Mouse (Mus musculus) urinary bladder, adult 2 months (tissue): ENCODE results near the gene Tc2n. TPM values are rescaled to one million over a fixed set of nuclear protein-coding genes. Genes with fewer than 3 reads are reported as not detected.
"Not testable (repeated sequence)": the region's sequence is repeated elsewhere in the genome, so short reads cannot be mapped to it uniquely, and the experiment has no call there.

Experiments
- DNase-seq: peaks from one replicate; pipeline ENCODE4 v3.0.0; 2022; ENCODE audit warnings: low spot score
- polyA plus RNA-seq: library from polyadenylated mRNA; depleted of rRNA; stranded (reverse); fragments of >200 nt; gene quantifications from 2 replicates; pipeline ENCODE4 v1.2.3, GENCODE M21; 2012; rRNA removed

Gene Tc2n
- 7.9 and 10.1 TPM in 2 replicates for polyA plus RNA-seq

DNA sequence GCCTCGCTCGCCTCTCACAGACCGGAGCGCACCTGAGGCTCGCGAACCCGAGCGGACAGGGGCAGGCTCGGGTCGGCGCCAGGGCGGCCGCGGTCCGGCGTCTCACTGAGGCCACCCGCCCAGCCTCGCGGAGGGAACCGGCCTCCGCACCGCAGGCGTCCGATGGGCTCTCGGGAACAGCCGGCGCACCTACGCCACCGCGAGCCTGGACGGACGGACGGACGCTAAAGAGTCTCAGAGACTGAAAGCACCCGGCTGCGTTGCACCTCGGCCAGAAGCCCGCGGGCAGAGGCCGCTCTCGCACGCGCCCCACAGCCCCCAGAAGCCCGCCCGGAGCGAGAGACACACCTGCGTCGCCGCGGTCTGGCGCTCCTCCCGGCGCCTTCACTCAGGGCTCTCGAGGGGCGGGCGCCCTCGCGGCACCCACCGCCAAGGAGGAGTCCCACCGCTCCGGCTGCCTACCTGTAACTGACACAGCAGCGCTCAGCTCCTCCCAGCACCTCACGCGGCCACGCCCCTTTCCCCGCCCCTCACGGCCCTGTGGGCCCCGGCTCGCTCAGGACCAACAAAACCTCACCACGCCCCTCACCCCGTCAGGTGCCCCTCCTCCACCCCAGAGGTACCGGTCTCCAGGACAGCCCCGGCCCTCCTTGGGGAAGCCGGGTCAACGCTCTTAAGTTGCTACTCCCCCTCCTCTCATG is at the start of gene Tc2n:
Gene Tc2n, minus strand, starts transcription at position 470 of the 701 bp plus-strand sequence.
- DNase-seq = peak; percentile 85

DNA sequence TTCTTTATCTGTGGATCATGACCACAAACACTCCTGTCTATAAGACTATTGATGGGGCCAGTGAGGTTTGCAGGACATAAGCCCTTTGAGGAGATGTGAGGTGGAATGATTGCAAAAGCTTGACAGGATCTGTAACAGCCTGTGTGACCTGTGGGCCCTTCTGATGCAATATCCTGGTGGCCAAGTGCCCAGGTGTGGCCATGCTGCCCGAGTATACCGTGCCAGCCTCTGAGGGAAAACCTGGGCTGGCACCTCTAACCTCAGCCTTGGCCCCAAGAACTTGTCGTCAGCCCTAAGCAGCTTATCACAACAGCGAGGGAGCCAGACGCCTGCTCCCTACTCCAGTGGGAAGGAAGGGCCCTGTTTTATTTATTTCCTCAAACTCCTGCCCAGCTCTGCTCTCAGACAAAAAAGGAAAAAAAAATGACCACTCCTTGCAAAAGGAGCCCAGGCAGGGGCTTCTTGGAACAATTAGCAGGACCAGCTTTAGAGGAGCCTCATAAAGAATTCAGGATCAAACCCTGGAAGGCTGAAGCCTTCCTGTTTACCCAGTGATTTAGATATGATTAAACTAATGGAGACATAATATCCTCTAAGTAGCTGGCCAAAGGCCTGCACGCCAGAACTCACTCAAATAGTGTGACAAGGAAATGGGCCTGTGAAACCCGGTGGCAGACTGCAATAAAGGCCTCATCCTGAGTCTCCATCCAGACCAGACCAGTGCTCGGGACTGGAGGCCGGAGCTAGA is 49.2 kb upstream of the Tc2n start:
- no peak for DNase-seq

DNA sequence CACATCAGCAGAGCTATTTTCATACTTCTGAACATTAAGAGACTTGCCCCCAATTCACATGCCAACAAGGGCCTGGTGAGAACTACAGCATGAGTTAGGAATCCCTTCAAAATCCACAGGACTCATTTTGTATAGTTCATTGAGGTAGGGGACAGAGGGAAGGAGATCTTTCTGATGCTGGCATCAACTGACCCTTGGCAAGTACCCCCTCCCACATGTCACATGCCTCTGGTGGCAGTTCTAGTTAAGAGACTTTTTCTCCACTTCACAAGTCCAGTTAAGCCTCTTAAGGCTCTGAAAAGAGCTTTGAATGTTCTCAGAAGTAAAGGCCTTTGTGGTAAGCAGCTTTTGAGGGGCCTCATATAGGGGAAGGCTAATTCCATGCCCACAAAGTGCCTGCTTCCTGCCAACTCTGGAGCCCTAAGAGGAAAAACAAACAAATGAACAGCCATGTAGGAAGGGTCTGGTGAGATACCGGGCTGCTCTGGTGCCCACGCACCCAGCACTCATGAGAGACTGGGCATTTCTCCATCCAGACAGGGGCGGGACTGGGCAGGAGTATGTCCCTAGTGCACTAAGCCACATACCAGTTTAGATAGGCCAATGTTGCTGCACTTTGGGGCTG is 48.0 kb upstream of the Tc2n start:
- DNase-seq = no peak

DNA sequence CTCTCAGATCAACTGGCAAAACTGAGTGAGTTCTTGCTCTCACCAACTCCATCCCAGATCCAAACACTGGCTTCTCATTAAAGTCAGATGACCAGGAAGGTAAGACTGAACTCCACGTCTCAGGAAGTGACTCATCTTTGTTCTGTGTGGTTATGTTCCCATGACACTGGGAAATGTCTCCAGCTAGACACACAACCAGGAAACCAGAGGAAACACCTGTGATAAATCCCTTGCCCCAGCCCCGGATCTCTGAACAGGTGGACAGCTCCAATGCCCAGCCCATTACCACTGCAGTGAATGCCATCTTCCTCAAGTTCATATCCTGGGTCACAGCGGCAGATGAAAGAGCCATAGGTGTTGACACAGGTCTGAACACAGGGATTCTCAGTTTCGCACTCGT is 46.5 kb upstream of the Tc2n start:
- no peak for DNase-seq

DNA sequence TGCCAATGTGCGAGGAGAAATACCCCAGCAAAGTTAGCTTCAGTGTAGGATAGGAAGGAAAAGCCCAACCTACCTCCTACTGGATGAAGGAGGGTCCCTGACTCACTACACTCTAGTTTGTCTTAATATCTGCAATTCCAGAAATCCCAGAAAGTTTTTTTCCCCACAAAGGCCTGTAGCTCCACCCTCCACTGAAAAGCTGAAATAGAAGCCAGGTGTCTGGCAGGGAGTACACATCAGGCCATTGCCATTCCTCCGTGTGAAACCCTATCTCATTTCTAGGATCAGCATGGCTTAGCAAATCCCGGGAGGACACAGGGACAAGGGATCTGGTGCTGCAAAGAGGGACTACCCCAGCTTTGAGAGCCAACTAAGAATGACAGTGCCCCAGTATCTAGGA is 44.7 kb upstream of the Tc2n start:
- no peak for DNase-seq

DNA sequence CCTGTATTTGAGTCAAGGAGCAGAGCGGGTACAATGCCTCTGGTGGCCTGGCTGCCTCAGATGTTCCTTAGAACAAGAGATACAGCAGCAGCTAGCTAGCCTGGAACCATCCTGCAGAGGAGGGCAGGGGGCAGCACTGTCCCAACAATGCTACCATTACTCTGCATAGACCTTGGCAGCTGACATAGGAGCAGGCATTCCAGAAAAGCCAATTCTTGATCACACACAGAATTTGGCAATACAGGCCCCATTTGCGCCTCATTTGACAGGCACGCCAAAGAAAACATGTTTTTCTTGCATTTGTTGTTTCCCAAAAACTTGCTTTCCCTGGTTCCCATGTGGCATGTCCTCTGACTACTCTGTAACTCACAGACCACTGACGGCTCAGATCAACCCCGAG is 43.7 kb upstream of the Tc2n start:
- DNase-seq = no peak

DNA sequence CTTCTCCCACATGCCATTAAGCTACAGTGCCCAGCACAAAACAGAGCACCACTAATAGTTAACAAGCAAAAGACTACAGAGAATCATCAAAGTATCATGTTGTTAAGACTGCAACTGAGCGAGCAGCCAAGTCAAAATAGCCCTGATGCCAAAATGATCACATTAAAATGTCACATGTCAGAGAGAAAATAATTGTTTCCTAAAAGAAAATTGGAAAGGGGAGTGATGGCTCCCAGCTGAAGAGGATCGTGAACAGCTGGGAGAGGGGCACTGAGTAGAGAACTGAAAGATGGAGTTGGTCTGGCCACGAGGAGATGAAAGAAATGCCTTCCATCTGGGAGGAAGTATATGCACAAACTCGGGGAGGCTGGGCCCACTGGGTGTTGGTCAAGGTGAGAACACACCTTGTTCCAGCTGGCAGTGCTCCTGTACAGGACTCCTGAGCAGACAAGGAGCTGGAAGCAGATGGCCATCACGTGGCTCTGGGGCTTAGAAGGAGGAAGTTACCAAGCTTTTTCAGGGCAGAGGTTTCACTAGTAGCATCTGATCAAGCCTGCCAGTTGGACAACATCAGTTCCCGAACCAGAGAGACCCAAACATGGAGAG is 41.2 kb upstream of the Tc2n start:
- DNase-seq = no peak

DNA sequence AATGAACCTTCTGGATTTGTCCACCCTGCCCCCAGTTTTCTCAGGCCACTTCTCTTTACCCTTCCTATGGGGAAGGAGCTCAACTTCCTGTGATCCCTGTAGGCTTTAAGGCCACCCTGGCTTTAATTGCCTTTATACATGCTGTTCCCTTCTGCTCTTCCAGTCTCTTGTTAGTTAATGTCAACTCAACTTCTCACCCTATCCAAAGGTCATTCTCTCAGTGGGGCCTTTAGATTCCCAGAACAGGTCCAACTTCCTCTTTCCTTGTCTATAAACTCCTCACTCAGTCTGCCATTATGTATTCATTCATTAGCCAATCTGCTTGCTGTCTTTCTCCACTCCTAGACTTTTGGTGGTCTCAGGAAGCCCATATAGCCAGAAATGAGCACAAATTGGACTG is 40.4 kb upstream of the Tc2n start:
- DNase-seq = no peak

DNA sequence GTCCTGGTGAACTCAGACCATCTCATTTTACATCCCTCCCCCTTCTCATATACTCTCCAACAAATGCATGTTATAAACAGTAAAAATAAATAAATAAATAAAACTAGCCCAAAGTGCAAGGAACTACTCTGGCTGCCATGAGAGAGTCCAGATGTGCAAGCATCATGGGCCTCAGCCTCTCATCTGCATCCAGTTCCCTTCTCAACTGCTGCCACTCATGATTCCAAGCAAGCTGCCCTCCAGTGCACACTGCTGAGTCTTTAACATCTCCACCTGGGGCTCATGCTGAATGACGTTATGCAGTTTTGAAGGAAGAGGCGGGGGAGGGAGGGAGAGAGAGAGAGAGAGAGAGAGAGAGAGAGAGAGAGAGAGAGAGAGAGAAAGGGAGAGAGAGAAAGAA is 24.1 kb upstream of the Tc2n start:
- no peak for DNase-seq

DNA sequence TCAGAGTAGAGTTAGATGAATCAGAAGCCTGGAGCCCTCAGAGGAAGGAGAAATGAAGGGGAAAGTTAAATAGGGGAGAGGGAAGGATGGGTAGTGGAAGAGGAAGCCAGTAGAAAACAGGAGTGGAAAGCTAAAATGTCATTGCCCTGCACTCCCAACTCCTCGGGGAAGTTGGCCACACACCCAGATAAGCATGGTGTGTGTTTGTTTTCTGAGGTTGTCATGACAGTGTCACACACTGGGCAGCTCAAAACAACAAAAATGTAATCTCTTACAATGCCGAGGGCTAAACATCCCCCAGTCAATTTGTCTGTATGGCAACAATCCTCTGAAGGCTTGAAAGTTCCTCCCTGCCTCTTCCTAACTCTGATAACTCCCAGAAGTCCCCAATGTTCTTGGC is 22.2 kb upstream of the Tc2n start:
- DNase-seq = no peak

DNA sequence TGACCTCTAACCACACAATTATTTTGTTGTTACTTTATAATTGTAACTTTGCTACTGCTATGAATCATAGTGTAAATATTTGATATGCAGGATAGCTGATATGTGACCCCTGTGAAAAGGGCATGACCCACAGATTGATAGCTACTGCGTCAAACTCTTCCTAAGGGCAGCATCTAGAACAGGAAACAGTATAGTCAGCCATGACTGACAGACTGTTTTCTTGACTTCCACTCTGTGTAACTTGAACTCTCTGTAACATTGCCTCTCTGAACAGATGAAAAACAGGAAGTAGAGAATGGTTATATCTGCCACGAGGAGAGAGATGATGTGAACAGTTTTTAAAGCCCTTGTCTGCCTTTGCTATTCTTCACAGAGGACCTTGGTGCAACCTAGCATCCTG is 21.7 kb upstream of the Tc2n start:
- DNase-seq = no peak

DNA sequence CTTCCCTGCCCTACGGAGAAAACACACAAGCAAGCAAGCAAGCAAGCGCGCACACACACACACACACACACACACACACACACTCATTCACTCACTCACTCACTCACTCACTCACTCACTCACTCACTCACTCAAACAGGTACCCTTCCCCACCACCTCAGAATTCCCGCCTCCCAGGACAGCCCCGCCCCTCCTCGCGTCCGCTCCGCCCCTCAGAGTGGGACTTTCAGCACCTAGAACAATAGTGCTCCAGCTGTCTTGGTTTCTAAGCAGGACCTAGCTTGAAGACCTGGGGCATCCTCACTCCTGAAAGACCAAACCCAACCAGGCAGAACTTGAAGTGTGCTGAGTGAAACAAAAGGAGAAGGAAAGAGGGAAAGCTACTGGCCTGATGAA is 430 bp upstream of the Tc2n start:
- no peak for DNase-seq

DNA sequence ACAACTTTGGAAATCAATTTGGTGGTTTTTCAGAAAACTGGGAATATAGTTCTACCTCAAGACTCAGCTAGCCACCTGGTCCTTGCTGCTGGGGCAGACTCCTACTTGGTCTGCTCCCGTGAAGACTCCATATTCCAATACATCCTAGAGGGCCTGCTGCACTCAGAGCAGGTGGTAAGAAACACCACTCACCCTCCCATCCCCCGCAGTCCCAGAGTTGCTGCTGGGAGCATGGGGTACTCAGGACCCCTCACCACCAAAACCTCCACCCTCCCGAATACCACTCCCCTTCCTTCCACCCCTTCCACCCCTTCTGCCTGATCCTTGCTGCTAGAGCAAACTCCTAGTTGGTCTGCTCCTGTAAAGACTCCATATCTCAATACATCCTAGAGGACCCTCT is 19.1 kb downstream of the Tc2n start:
- no peak for DNase-seq

DNA sequence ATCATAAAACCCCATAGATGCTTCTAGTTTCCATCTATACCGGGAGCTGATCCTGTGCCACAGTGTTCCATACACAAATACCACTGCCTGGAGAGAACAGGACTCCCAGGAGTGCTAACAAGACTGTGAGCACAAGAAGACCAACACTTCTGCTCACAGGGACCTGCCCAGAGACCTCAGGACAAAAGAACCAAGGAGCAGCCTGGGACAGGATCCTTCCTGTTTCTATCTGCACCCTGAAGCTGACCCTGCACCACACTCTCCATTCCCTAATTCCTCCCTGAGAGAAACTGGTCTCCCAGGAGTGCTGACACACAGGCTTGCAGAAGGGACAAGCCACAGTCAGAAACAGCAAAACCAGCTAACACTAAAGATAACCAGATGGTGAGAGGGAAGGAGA is 21.8 kb downstream of the Tc2n start:
- no peak for DNase-seq

DNA sequence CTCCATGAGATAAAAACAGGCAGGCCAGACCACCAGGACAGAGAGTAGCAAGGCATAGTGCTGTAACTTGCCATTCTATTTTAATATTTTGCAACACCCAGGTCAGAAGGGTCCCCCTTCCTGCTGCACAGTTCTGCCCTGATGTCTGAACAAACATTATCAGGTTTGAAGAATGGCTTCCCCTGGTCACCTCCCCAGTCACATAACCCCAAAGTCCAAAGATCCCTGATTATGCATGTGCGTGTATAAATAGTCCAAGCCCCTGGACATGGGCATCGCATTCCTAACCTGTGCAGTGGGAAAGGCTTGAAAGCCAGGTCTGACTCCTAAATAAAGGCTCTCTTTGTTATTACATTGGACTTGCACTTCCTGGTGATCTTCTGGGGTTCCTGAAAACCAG is 37.8 kb downstream of the Tc2n start:
- DNase-seq = no peak

DNA sequence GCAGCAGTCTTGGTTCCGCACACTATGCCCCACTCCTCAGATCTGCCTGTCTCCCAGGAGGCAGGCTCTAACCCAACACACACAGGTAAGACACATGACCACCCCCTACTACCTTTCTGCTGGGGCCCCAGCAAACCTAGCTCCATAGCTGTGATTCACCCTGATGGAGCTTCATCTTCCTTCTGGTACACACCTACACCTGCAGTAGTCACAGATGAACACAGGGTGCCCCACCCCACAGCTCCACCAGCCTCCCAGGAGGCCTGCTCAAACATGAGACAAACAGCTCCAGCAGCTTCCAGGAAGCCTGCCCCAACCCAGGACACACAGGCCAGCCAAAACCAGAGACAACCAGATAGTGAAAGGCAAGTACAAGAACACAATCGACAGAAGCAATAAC is 50.8 kb downstream of the Tc2n start:
- no peak for DNase-seq

DNA sequence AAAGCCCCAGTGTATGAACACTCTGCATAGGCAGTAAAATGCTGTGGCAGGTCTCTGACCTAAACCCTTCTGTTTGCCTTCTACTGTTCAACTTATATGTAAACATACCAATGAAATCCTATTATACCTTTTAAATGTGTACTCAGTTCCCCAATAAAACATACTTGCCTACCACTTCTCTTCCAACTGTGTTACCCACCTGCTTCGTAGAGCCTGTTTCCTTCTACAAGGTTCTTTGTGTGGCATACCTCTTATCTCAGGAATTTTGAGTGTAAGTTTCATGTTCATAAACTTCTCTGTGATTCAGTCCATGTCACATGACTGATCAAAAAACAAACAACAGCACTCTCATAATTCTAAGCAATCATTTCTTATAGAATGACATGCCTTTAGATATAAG is 85.2 kb downstream of the Tc2n start:
- no peak for DNase-seq

DNA sequence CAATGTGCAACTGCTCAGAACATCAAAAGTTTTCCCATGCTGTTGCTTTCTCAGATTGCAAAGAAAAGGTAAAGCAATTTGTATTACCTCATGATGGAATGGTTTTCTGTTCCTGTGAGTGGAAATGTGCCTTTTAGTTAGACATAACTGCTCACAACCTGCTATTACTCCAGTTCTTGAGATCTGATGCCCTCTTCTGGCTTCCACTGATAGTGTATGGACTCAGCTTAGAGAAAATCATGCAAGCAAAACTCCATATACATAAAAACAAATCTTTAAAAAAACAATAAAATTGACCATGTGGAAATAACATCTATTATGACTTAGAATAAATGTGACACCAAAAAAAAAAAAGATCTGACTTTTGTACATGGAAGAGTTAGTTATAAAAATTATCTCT is 111.7 kb downstream of the Tc2n start:
- DNase-seq = not testable (repeated sequence)
